Mouse (Mus musculus) hindbrain, postnatal 0 days (tissue): ENCODE data around the gene Yaf2. TPM values are rescaled to one million over a fixed set of nuclear protein-coding genes. Genes with fewer than 3 reads are reported as not detected.
A peak's percentile ranks its signal among the peaks of the same experiment; 100 is the strongest.

ENCODE experiments used
- ATAC-seq: fragments of 200-750 bp; cut with Nextera tagmentation; 2 replicates; pipeline ENCODE4 v1.8.0; 2017; ENCODE audit warnings: mild to moderate bottlenecking, moderate TSS enrichment, moderate library complexity
- DNase-seq: peaks from one replicate; pipeline ENCODE4 v3.0.0-alpha.2; 2015; ENCODE audit warnings: low spot score
- H3K27ac ChIP-seq: fragments of 300-500 bp; sonication (generic); 2 replicates; pipeline ENCODE4 v1.5.1; 2014; ENCODE audit warnings: mild to moderate bottlenecking
- H3K27me3 ChIP-seq: fragments of 300-500 bp; sonication (generic); 2 replicates; pipeline ENCODE4 v1.6.1; 2014; ENCODE audit warnings: low read length, mixed read lengths; ENCODE audit not compliant: insufficient read depth
- H3K36me3 ChIP-seq: fragments of 300-500 bp; sonication (generic); 2 replicates; pipeline ENCODE4 v1.6.1; 2014; ENCODE audit warnings: low read length, mixed read lengths; ENCODE audit not compliant: insufficient read depth
- H3K4me1 ChIP-seq: fragments of 300-500 bp; sonication (generic); 2 replicates; pipeline ENCODE4 v1.6.1; 2014; ENCODE audit warnings: antibody characterized with exemption, low read length, mixed read lengths; ENCODE audit not compliant: insufficient read depth
- H3K4me2 ChIP-seq: fragments of 300-500 bp; sonication (generic); 2 replicates; pipeline ENCODE4 v1.6.1; 2014; ENCODE audit warnings: low read depth, mild to moderate bottlenecking, low read length, moderate library complexity, mixed read lengths
- H3K4me3 ChIP-seq: fragments of 300-500 bp; sonication (generic); 2 replicates; pipeline ENCODE4 v1.5.1; 2014; ENCODE audit warnings: low read length
- H3K9ac ChIP-seq: fragments of 300-500 bp; sonication (generic); replicated peaks from 2 replicates; pipeline ENCODE4 v1.6.1; 2014; ENCODE audit warnings: mild to moderate bottlenecking, low read length, moderate library complexity, mixed read lengths
- H3K9me3 ChIP-seq: fragments of 300-500 bp; sonication (generic); 2 replicates; pipeline ENCODE4 v1.6.1; 2016; ENCODE audit warnings: low read length, mixed read lengths
- CTCF ChIP-seq: IDR thresholded peaks from 2 replicates; pipeline ENCODE4 v1.5.1; 2016; ENCODE audit warnings: antibody characterized with exemption, control low read depth, low read depth
- WGBS: fragments of 180-500 bp; shearing (Covaris S2); extraction: QIAGEN DNeasy Blood & Tissue Kit; methylation state at CpG from one replicate; pipeline ENCODE4 v1.1.7; 2014; 5-methylcytosine and 5-hydroxymethylcytosine counted together
- polyA plus RNA-seq: library from polyadenylated mRNA; unstranded; fragments of >200 nt; fragmentation: Nextera tagmentation; extraction: Ambion mirVana; gene quantifications from 2 replicates; pipeline ENCODE4 v1.2.1, GENCODE M21; 2015
- total RNA-seq: library from RNA; depleted of rRNA; stranded (reverse); fragments of >200 nt; gene quantifications from 2 replicates; pipeline ENCODE4 v1.2.3, GENCODE M21; 2014

Yaf2 gene
- total and polyA plus RNA-seq, 2 experiments from 2014 or later: 80.1 to 158 TPM

DNA sequence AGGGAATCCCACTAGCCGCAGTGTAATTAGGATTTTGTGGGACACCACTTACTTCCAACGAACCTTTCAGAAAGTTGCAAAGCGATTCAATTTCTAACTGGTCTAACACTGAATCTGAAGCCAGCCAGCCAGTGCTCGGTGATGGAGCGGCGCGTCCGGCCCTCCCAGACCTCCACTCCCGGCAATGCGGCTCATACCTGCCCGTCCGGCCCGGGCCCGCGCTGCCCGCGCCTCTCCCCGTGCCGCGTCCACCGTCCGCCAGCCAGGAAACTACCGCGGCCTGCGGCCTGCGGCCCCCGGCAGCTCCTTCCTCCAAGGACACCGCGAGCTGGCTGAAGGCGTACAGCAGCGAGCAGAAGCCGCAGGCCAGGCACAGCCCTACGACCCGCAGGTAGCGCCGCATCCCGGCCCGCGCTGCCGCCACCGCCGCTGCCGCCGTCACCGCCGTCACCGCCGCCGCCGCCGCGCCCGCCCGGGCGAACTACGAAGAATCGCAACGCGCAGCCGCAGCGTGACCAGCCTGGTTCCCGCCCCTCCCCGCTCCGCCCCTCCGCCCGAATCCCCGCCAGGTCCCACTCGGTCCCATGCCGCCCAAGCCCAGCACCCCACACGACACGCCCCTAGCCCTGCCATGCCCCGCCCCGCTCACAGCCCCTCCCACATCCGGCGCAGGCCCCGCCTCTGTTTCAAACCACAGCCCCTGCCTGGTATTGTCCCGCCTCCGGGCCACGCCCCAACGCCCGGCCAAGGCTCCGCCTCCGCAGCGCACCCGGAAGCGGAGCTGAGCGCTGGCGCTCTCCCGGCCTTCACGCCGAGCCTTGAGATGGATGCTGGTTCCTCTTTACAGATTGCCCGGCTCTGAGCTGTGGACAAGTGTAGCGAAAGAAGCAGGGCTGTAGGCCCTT lies 61.8 kb downstream of the Yaf2 start, which contains the start of gene Gxylt1:
TSS of gene Gxylt1 (minus strand) at position 501 of the 905 bp plus-strand sequence.
- ATAC-seq (peak; percentile 100), DNase-seq (peak; percentile 97)
- 1% methylated on average over 83 of the region's 93 CpGs for WGBS
- peak within 1 kb of the TSS; percentile 96 for H3K4me2 ChIP-seq
- peak within 1 kb of the TSS; percentile 72 for H3K9ac ChIP-seq
- peak within 1 kb of the TSS; percentile 88 for H3K27ac ChIP-seq
- H3K27me3 ChIP-seq: no peaks in the 10 kb centered on the region
- H3K4me3 ChIP-seq: peak within 1 kb of the TSS; percentile 74
- H3K36me3 ChIP-seq: no peaks in the 10 kb centered on the region
- no peak for TF ChIP-seq CTCF
- H3K9me3 ChIP-seq: no peaks in the 10 kb centered on the region
- peaks cover 6% of the 10 kb centered on the region for H3K4me1 ChIP-seq

DNA sequence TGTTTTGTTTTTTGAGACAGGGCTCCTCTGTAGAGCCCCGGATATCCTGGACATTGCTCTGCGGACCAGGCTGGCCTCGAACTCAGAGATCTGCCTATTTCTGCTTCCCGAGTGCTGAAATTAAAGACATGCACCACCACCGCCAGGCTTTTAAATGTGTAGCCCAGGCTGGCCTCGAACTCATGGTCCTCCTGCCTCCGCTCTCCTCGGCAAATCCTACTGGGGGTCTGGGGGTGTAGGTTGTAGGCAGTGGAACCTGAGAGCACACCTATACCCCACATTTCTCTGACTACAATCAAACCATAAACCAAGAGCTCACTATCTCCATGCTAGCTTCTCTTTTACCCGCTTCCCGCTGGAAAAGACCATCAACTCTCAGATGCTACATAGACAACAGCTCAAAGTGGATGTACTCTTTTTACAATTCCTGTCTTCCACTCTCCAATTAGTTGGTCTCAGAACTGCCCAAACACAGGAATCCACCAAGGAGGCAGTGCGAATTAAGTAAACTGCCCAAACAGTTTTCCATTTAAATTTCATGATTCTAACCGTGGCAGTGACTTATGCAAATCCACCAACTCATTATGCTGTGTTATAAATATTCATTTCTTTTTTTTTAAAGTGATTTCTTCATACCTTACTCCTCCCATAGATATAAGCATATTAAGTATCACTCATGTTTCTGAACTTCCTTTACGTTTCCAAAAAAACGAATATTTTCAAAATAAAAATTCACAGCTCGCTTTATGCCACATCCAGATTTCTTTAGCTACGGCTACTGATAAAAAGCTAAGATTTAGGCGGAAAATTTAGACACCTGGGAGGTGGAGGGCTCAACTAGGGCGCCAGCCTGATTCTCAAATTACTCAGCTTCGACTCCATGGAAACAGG lies 62.7 kb downstream of the Yaf2 start:
- 41% methylated on average over 19 of the region's 19 CpGs for WGBS
- ATAC-seq (no peak), DNase-seq (no peak)

DNA sequence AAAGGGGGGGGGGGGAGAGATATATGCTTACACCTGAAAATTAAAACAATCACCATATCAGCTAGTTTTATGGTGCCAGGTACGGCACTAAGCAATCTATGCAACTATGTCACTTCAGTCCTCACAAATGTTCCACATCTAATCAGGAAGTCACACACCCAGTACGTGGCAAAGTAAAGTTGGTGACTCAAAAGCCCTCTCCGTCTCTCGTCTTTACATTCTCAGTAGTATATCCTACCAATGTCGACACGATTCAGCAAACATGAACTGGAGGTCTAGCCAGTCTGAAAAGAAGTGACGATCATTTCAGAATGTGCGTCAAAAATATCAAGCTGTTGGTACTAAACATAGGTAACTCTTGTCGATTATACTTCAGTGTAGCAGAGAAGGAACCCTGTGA lies 63.8 kb downstream of the Yaf2 start:
- WGBS: 87% methylated on average over 9 of the region's 9 CpGs
- TF ChIP-seq CTCF: no peak
- Histone ChIP-seq H3K9me3 (no peaks in the 10 kb centered on the region), H3K4me3 (no peak overlapping the region), H3K27me3 (no peaks in the 10 kb centered on the region), H3K9ac (no peak overlapping the region), H3K4me2 (no peak overlapping the region), H3K27ac (no peak overlapping the region), H3K4me1 (peaks cover 6% of the 10 kb centered on the region), H3K36me3 (no peaks in the 10 kb centered on the region)
- no peak for ATAC-seq
- DNase-seq: no peak

More for the DNA sequence above, 62.7 kb downstream of the Yaf2 start:
- H3K27ac ChIP-seq: peak overlapping the region; percentile 88; the same call in 1 of the 2 replicates
- H3K9me3 ChIP-seq: no peaks in the 10 kb centered on the region
- H3K4me2 ChIP-seq: peak overlapping the region; percentile 96
- no peaks in the 10 kb centered on the region for H3K36me3 ChIP-seq
- no peak for TF ChIP-seq CTCF
- peak overlapping the region; percentile 74 for H3K4me3 ChIP-seq
- H3K9ac ChIP-seq: peak overlapping the region; percentile 72
- peaks cover 6% of the 10 kb centered on the region for H3K4me1 ChIP-seq
- H3K27me3 ChIP-seq: no peaks in the 10 kb centered on the region

DNA sequence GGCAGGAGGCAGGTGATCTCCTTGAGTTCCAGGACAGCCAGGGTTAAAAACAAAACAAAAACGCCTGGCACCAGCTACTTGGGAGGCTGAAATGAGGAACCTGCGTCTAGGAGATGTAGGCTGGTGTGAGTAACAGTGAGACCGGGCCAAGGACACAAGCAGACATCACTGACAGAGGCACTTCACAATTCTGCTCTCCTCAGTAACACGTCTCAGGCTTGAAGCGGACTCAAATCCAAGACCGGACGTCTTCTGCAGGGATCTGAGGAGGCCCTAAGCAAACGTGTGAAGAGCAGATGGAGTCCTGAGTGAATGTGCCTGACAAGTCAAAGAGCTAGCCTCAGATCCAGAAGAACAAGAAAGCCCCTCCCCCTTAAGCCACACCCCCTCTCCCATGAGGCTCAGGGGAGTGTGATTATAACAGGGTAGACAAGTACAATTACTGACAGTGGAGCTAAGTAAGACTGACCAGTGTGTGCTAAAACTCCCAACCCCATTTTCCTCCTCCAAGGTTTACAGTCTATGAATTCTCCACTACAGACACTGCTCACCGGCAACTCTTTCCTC lies 66.4 kb downstream of the Yaf2 start:
- Histone ChIP-seq H3K4me1 (peaks cover 11% of the 10 kb centered on the region), H3K36me3 (no peaks in the 10 kb centered on the region), H3K9ac (no peak overlapping the region), H3K9me3 (no peaks in the 10 kb centered on the region), H3K27me3 (no peaks in the 10 kb centered on the region), H3K27ac (no peak overlapping the region), H3K4me3 (no peak overlapping the region), H3K4me2 (no peak overlapping the region)
- no peak for TF ChIP-seq CTCF
- WGBS: 76% methylated on average over 9 of the region's 9 CpGs
- no peak for ATAC-seq
- no peak for DNase-seq

DNA sequence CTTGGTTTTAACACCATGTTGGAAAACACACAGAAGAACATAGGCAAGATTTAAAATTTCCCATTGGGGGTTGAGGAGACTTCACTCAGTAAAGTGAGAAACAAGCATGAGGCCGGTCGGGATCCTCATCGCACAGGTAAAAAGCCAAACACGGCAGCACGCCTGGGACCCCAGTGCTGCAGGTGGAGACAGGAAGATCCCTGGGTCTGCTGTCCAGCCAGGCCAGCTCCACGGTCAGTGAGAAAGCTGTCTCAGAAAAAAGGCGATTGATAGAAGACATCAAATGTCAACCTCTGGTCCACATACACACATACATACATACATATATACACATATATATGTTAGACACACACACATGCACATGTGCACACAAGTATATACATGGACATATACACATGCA lies 67.2 kb downstream of the Yaf2 start:
- no peak for ATAC-seq
- H3K4me1 ChIP-seq: peaks cover 11% of the 10 kb centered on the region
- no peak overlapping the region for H3K4me2 ChIP-seq
- no peaks in the 10 kb centered on the region for H3K36me3 ChIP-seq
- WGBS: 94% methylated on average over 7 of the region's 7 CpGs
- H3K9ac ChIP-seq: no peak overlapping the region
- H3K4me3 ChIP-seq: no peak overlapping the region
- DNase-seq: no peak
- no peaks in the 10 kb centered on the region for H3K9me3 ChIP-seq
- H3K27ac ChIP-seq: no peak overlapping the region
- no peaks in the 10 kb centered on the region for H3K27me3 ChIP-seq
- no peak for TF ChIP-seq CTCF

DNA sequence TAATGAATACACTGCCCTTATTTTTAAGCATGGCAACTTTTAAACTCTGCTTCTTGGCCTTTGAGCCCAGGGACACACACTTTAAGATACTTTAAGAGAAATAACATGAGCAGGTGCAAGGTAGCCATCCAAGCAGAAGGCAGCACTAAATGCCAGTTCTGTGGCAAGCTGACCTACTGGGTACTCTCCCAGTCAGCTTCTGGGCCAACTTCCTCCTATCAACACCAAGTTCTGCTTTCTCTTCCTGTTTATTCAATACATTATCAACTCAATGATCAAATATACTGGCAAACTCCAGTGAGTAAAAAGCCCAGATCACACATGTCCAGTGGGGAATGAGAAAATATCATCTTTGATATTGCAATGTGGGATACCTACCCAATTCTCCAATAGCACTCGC lies 68.7 kb downstream of the Yaf2 start:
- no peak overlapping the region for H3K4me2 ChIP-seq
- DNase-seq (no peak), ATAC-seq (no peak)
- H3K27ac ChIP-seq: no peak overlapping the region
- 98% methylated on average over 1 of the region's 1 CpGs for WGBS
- H3K27me3 ChIP-seq: no peaks in the 10 kb centered on the region
- TF ChIP-seq CTCF: no peak
- no peak overlapping the region for H3K9ac ChIP-seq
- no peak overlapping the region for H3K4me3 ChIP-seq
- H3K36me3 ChIP-seq: no peaks in the 10 kb centered on the region
- peaks cover 5% of the 10 kb centered on the region; the same call in 1 of the 2 replicates for H3K4me1 ChIP-seq
- no peaks in the 10 kb centered on the region for H3K9me3 ChIP-seq
